Mouse (Mus musculus) CD4-positive naive resting alpha-beta T cell, adult 57 days (primary cell): ENCODE results near the gene Ippk. TPM values are rescaled to one million over a fixed set of nuclear protein-coding genes. Genes with fewer than 3 reads are reported as not detected.

ENCODE experiments used
- total RNA-seq: library from RNA; stranded (reverse); gene quantifications from one replicate; pipeline ENCODE4 v1.2.4, GENCODE M21; 2023

The Ippk gene
- 14.4 TPM for total RNA-seq

GRCm38 (mm10) chr13:49420754-49421605, at the start of gene Ippk:
Gene Ippk (plus strand): TSS chr13:49421249.

DNA sequence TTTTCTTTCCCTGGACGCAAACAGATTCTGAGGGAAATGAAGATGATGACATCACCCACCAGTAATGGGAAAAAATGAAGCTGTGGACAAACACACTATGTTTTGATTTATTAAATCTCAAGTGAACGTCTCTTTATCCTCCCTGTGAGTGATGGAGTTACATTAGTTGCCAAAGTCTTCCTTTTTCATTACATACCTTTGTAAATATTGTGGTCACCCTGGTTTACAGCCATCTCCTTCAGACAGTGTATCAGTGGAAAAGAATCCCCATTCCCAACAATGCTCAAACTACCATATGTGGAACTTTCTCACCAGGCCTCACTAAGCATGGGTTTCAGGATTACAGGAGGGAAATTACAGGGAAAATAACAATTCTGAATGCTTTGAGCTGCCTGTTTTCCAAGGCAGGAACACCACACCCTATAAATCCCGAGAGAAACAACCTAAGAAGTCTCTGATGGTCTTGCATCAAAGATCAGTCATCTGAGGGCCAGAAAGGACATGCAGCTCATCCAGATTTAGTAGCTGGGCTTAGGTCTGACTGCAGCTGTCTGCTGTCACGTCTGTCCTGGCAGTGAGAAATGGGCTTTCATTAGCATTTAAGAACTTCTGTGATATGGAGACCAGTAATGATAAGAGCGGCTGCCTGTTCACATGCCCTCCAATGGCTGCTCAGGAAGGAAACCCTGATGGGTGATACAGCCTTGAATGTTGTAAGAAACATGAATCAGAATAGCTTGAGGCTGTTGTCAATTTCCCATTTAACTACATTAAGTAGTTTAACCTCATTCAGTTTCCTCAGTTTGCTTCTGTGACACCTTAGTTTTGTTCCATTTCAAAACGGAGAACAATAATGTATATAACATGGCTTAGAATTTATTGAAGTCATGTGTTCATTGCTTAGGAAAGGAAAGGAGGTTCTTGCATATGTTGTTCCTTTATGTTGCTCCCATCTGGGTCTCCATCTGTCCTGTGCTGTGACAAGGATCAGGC, 71.6 kb downstream of the Ippk start, which contains the start of gene Tes3-ps:
TSS of gene Tes3-ps (plus strand) at position 943 of the 993 bp plus-strand sequence.

DNA sequence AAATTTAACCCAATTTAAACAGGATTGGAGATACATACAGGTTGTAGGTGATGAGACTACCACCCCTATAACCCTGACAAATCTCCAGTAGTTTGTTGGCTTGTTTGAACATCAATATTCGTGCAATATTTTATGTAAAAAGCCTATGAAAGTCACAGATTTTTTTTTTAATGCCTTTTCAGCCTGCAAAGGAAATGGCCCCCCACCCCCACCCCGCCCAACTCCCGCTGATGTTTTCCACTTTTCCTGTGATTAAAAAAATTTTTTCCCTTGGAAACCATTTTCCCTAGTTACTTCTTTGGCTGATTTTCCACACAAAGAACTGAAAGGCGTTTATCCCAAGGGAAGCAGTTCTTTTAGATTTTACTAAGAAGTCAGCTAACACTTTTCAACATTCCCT, 83.5 kb downstream of the Ippk start, which contains the start of gene Ecm2:
TSS of gene Ecm2 (plus strand) at position 301 of the 400 bp plus-strand sequence.

Other genes with a start within 250 kb of the Ippk start
- 25.6 TPM for gene Ninj1, start 233.8 kb upstream of the Ippk start, total RNA-seq
- 39.6 TPM for gene Card19, start 205.2 kb upstream of the Ippk start, total RNA-seq
- gene Susd3, start 172.5 kb upstream of the Ippk start, total RNA-seq = 19.1 TPM
- 91.8 TPM for gene Fgd3, start 100.9 kb upstream of the Ippk start, total RNA-seq
- 29.6 TPM for gene Bicd2, start 79.7 kb upstream of the Ippk start, total RNA-seq
- gene Tes3-ps, start 72.1 kb downstream of the Ippk start, total RNA-seq = 0.86 TPM
- not detected for gene Ecm2, start 83.6 kb downstream of the Ippk start, total RNA-seq
- gene Aspn, start 123.2 kb downstream of the Ippk start, total RNA-seq = not detected
- gene Omd, start 161.2 kb downstream of the Ippk start, total RNA-seq = 0.27 TPM
- gene Ogn, start 186.8 kb downstream of the Ippk start, total RNA-seq = 1.6 TPM
- 1.0 TPM for gene Cenpp, start 231.5 kb downstream of the Ippk start, total RNA-seq
- 49.7 TPM for gene Nol8, start 231.8 kb downstream of the Ippk start, total RNA-seq